Mouse (Mus musculus): ENCODE results near the gene Ppih. TPM values are rescaled to one million over a fixed set of nuclear protein-coding genes. Genes with fewer than 3 reads are reported as not detected.
A peak's percentile ranks its signal among the peaks of the same experiment; 100 is the strongest.
"Not testable (repeated sequence)": the region's sequence is repeated elsewhere in the genome, so short reads cannot be mapped to it uniquely, and the experiment has no call there.

The Ppih gene
- polyA plus RNA-seq, 1 experiment from 2014 or later = 78.3 TPM

GRCm38 (mm10) chr4:119278784-119279183 lies 41.6 kb downstream of the Ppih start:
- 90% methylated on average over 15 of the region's 15 CpGs for WGBS
- not testable (repeated sequence) for H3K9ac ChIP-seq (replicated peaks); H3K9me3 ChIP-seq; H3K27me3 ChIP-seq; H3K4me2 ChIP-seq (replicated peaks); H3K27ac ChIP-seq; H3K4me1 ChIP-seq (replicated peaks); H3K4me3 ChIP-seq (replicated peaks); ATAC-seq
- H3K36me3 ChIP-seq = peaks cover 92% of the 10 kb centered on the region

GRCm38 (mm10) chr4:119275726-119276125 lies 44.6 kb downstream of the Ppih start:
- peaks cover 92% of the 10 kb centered on the region for H3K36me3 ChIP-seq
- no peak overlapping the region for H3K4me3 ChIP-seq (replicated peaks)
- 89% methylated on average over 2 of the region's 2 CpGs for WGBS
- no peaks in the 10 kb centered on the region for H3K9me3 ChIP-seq
- no peak overlapping the region for H3K27ac ChIP-seq
- H3K9ac ChIP-seq (replicated peaks) = no peak overlapping the region
- H3K4me2 ChIP-seq (replicated peaks) = no peak overlapping the region
- no peak for ATAC-seq
- no peaks in the 10 kb centered on the region for H3K27me3 ChIP-seq
- no peaks in the 10 kb centered on the region for H3K4me1 ChIP-seq (replicated peaks)

GRCm38 (mm10) chr4:119275226-119275625 lies 45.1 kb downstream of the Ppih start:
- H3K4me3 ChIP-seq (replicated peaks) = no peak overlapping the region
- no peaks in the 10 kb centered on the region for H3K9me3 ChIP-seq
- no peaks in the 10 kb centered on the region for H3K27me3 ChIP-seq
- no peak for ATAC-seq
- H3K36me3 ChIP-seq = peaks cover 94% of the 10 kb centered on the region
- no peak overlapping the region for H3K4me2 ChIP-seq (replicated peaks)
- WGBS = 92% methylated on average over 2 of the region's 2 CpGs
- no peaks in the 10 kb centered on the region for H3K4me1 ChIP-seq (replicated peaks)
- no peak overlapping the region for H3K27ac ChIP-seq
- H3K9ac ChIP-seq (replicated peaks) = no peak overlapping the region

GRCm38 (mm10) chr4:119274627-119275026 lies 45.7 kb downstream of the Ppih start:
- no peak overlapping the region for H3K27ac ChIP-seq
- no peak for ATAC-seq
- H3K27me3 ChIP-seq = no peaks in the 10 kb centered on the region
- H3K36me3 ChIP-seq = peaks cover 94% of the 10 kb centered on the region
- H3K4me2 ChIP-seq (replicated peaks) = no peak overlapping the region
- H3K4me1 ChIP-seq (replicated peaks) = no peaks in the 10 kb centered on the region
- no peak overlapping the region for H3K4me3 ChIP-seq (replicated peaks)
- 95% methylated on average over 1 of the region's 1 CpGs for WGBS
- no peak overlapping the region for H3K9ac ChIP-seq (replicated peaks)
- no peaks in the 10 kb centered on the region for H3K9me3 ChIP-seq

GRCm38 (mm10) chr4:119266606-119267005 lies 53.7 kb downstream of the Ppih start:
- H3K36me3 ChIP-seq = peaks cover 33% of the 10 kb centered on the region
- no peaks in the 10 kb centered on the region for H3K9me3 ChIP-seq
- H3K27ac ChIP-seq = no peak overlapping the region
- H3K4me1 ChIP-seq (replicated peaks) = no peaks in the 10 kb centered on the region
- no peak overlapping the region for H3K9ac ChIP-seq (replicated peaks)
- ATAC-seq = no peak
- no peak overlapping the region for H3K4me3 ChIP-seq (replicated peaks)
- no peaks in the 10 kb centered on the region for H3K27me3 ChIP-seq
- 79% methylated on average over 13 of the region's 13 CpGs for WGBS
- H3K4me2 ChIP-seq (replicated peaks) = no peak overlapping the region

GRCm38 (mm10) chr4:119263459-119263858 lies 56.9 kb downstream of the Ppih start:
- 80% methylated on average over 3 of the region's 3 CpGs for WGBS
- no peak overlapping the region for H3K4me3 ChIP-seq (replicated peaks)

GRCm38 (mm10) chr4:119262483-119262882 lies 57.9 kb downstream of the Ppih start:
- ATAC-seq = no peak
- H3K36me3 ChIP-seq = no peaks in the 10 kb centered on the region
- H3K4me3 ChIP-seq (replicated peaks) = no peak overlapping the region
- no peak overlapping the region for H3K27ac ChIP-seq
- no peaks in the 10 kb centered on the region for H3K27me3 ChIP-seq
- no peak overlapping the region for H3K4me2 ChIP-seq (replicated peaks)
- no peaks in the 10 kb centered on the region for H3K9me3 ChIP-seq
- H3K9ac ChIP-seq (replicated peaks) = no peak overlapping the region
- WGBS = 94% methylated on average over 5 of the region's 5 CpGs
- H3K4me1 ChIP-seq (replicated peaks) = no peaks in the 10 kb centered on the region

More at GRCm38 (mm10) chr4:119263459-119263858, 56.9 kb downstream of the Ppih start:
- Histone ChIP-seq H3K4me1 (replicated peaks) (no peaks in the 10 kb centered on the region), H3K9me3 (no peaks in the 10 kb centered on the region), H3K4me2 (replicated peaks) (no peak overlapping the region), H3K27ac (no peak overlapping the region), H3K27me3 (no peaks in the 10 kb centered on the region), H3K9ac (replicated peaks) (no peak overlapping the region), H3K36me3 (0 out of 2 replicates have a peak, but pooled peaks cover 6% of the 10 kb centered on the region)
- no peak for ATAC-seq

- no peak overlapping the region for H3K9ac ChIP-seq (replicated peaks)
- no peak overlapping the region for H3K4me3 ChIP-seq (replicated peaks)
- no peaks in the 10 kb centered on the region for H3K9me3 ChIP-seq
- no peaks in the 10 kb centered on the region for H3K4me1 ChIP-seq (replicated peaks)
- 71% methylated on average over 7 of the region's 7 CpGs for WGBS
- H3K36me3 ChIP-seq = no peaks in the 10 kb centered on the region
- H3K4me2 ChIP-seq (replicated peaks) = no peak overlapping the region
- no peaks in the 10 kb centered on the region for H3K27me3 ChIP-seq
- no peak for ATAC-seq
- no peak overlapping the region for H3K27ac ChIP-seq
Measured at GRCm38 (mm10) chr4:119261087-119261713, 59.1 kb downstream of the Ppih start.

GRCm38 (mm10) chr4:119259344-119260254 lies 60.7 kb downstream of the Ppih start:
- WGBS = 84% methylated on average over 15 of the region's 15 CpGs
- Histone ChIP-seq H3K4me1 (replicated peaks) (peaks cover 11% of the 10 kb centered on the region), H3K36me3 (no peaks in the 10 kb centered on the region), H3K27me3 (no peaks in the 10 kb centered on the region), H3K27ac (no peak overlapping the region), H3K9ac (replicated peaks) (no peak overlapping the region), H3K4me3 (replicated peaks) (no peak overlapping the region), H3K4me2 (replicated peaks) (no peak overlapping the region), H3K9me3 (no peaks in the 10 kb centered on the region)
- ATAC-seq = no peak

GRCm38 (mm10) chr4:119257083-119257482 lies 63.3 kb downstream of the Ppih start:
- no peak for ATAC-seq
- no peak overlapping the region for H3K9ac ChIP-seq (replicated peaks)
- H3K4me3 ChIP-seq (replicated peaks) = no peak overlapping the region
- WGBS = 82% methylated on average over 6 of the region's 6 CpGs
- H3K4me1 ChIP-seq (replicated peaks) = peaks cover 22% of the 10 kb centered on the region
- H3K36me3 ChIP-seq = no peaks in the 10 kb centered on the region
- no peak overlapping the region for H3K4me2 ChIP-seq (replicated peaks)
- H3K9me3 ChIP-seq = no peaks in the 10 kb centered on the region
- no peak overlapping the region for H3K27ac ChIP-seq
- no peaks in the 10 kb centered on the region for H3K27me3 ChIP-seq

GRCm38 (mm10) chr4:119255351-119255750 lies 65.0 kb downstream of the Ppih start, which contains the start of gene Cldn19:
TSS of gene Cldn19 (plus strand) at chr4:119255414.
- H3K27ac ChIP-seq = peak within 1 kb of the TSS; percentile 80
- H3K9ac ChIP-seq (replicated peaks) = peak within 1 kb of the TSS; percentile 52
- no peaks in the 10 kb centered on the region for H3K27me3 ChIP-seq
- H3K36me3 ChIP-seq = no peaks in the 10 kb centered on the region
- H3K9me3 ChIP-seq = no peaks in the 10 kb centered on the region
- no peak for ATAC-seq
- peaks cover 22% of the 10 kb centered on the region for H3K4me1 ChIP-seq (replicated peaks)
- H3K4me3 ChIP-seq (replicated peaks) = no peak within 1 kb of the TSS
- 74% methylated on average over 12 of the region's 12 CpGs for WGBS
- H3K4me2 ChIP-seq (replicated peaks) = no peak within 1 kb of the TSS

- ATAC-seq = peak; percentile 79
- Histone ChIP-seq H3K9me3 (no peaks in the 10 kb centered on the region), H3K36me3 (no peaks in the 10 kb centered on the region), H3K27ac (peak overlapping the region; percentile 80), H3K4me1 (replicated peaks) (peaks cover 22% of the 10 kb centered on the region), H3K27me3 (no peaks in the 10 kb centered on the region), H3K4me2 (replicated peaks) (no peak overlapping the region), H3K9ac (replicated peaks) (peak overlapping the region; percentile 52), H3K4me3 (replicated peaks) (no peak overlapping the region)
- 16% methylated on average over 9 of the region's 9 CpGs for whole genome bisulfite sequencing
Measured at GRCm38 (mm10) chr4:119254012-119254618, 66.2 kb downstream of the Ppih start.

Measured in midbrain, embryonic 13.5 days (tissue).